Mouse (Mus musculus) c-Kit-positive CD71-positive TER-119-negative erythroid progenitor cells, embryonic 14.5 days (primary cell): ENCODE measurements around the gene Mug1.
"Not testable (repeated sequence)": the region's sequence is repeated elsewhere in the genome, so short reads cannot be mapped to it uniquely, and the experiment has no call there.

Experiments used
- DNase-seq: peaks from one replicate; pipeline ENCODE4 v3.0.0-alpha.2; 2013; ENCODE audit warnings: low read depth

Mug1 gene

DNA sequence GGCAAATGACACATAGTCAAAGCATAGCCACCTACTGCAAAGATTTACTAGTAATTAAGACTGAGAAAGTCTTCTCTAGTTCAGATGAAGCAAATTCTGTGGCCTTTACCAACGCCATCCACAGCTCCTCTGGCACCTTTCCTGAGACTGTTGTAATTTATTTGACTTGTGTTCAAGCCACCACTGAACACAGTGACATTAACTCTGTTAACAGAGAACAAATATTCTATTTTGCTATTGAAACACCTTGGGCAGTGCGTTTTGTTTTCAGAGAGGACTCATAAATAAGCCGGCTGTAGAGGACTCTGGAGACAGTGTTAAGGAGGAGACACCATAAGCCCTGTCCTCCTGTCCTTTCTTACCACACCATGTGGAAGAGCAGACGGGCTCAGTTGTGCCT is at the start of gene Mug1:
Mug1 (plus strand) TSS at position 271 of the 400 bp plus-strand sequence.
- not testable (repeated sequence) for DNase-seq

DNA sequence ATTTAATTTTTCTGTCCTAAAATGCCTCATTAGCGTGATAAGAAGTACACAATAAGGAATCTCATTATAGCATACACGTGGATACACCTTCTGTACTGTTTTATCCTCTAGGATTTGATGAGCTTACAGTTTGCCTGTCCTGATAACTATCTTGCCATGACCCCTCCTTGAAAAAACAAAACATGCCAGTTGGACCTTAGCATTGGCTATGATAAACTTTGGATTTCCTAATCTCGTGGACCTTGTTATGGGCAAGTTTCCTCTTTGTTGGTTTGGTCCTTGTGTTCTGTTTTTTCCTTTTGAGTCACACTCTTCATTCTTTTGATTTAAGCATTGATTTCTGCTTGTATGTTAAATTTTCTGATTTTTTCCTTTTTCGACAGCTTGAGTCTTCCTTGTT is 10.3 kb upstream of the Mug1 start:
- no peak for DNase-seq

DNA sequence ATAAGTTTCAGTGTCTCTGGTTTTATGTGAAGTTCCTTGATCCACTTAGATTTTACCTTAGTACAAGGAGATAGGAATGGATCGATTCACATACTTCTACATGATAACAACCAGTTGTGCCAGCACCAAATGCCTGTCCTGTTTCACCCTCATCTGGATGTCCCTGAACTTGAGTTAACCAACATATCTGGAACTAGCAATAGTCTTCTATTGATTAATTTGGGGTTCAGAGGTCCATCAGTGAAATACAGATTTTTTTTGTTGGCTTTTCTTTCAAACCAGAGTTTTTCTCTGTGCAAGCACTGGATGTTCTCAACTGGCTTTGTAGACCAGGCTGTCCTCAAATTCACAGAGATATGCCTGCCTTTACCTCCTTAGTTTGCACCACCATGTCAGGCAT is 2.0 kb upstream of the Mug1 start:
- DNase-seq = no peak

DNA sequence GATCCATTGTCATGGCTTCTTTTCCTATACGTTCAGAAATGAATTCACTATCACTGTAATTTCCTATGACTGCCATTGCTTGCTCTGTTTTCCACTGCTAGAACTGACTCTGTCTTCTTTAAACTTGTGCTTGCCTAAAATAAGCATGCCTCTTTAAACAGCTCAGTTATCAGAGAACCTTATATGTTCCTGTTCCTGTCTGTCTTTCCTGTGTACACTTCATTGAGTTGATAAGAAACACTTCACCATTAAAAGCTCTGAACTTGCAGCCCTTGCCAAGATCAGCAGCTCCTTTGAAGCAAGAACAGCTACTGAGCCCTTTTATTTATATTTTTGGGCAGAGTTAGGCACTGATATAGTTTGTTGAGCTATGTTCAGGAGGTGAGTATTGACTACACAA is 10.0 kb downstream of the Mug1 start:
- DNase-seq = no peak
